Mouse (Mus musculus) neural tube, embryonic 12.5 days (tissue): ENCODE data around the gene Rbmx2. TPM values are rescaled to one million over a fixed set of nuclear protein-coding genes. Genes with fewer than 3 reads are reported as not detected.

Experiments
- polyA plus RNA-seq: library from polyadenylated mRNA; unstranded; fragments of >200 nt; fragmentation: Nextera tagmentation; extraction: Ambion mirVana; gene quantifications from 2 replicates; pipeline ENCODE4 v1.2.1, GENCODE M21; 2016

Rbmx2 gene
- polyA plus RNA-seq, 1 experiment from 2014 or later, result 17.3 TPM

Other genes with a start within 250 kb of the Rbmx2 start
- gene Elf4, start 231.9 kb upstream of the Rbmx2 start, polyA plus RNA-seq, result 1.3 TPM in 2 replicates
- gene Aifm1, start 181.4 kb upstream of the Rbmx2 start, polyA plus RNA-seq, result 56.0 and 58.8 TPM in 2 replicates
- gene Rab33a, start 175.7 kb upstream of the Rbmx2 start, polyA plus RNA-seq, result 48.7 and 53.6 TPM in 2 replicates
- gene Zfp280c, start 100.5 kb upstream of the Rbmx2 start, polyA plus RNA-seq, result 14.2 and 16.4 TPM in 2 replicates
- 29.4 and 32.6 TPM in 2 replicates for gene Slc25a14, start 71.6 kb upstream of the Rbmx2 start, polyA plus RNA-seq
- gene Gpr119, start 20.5 kb upstream of the Rbmx2 start, polyA plus RNA-seq, result 0.11 and 0.19 TPM in 2 replicates
- not detected in 2 replicates for gene Gm595, start 182.7 kb downstream of the Rbmx2 start, polyA plus RNA-seq